Mouse (Mus musculus): ENCODE measurements around the gene Asb6. TPM values are rescaled to one million over a fixed set of nuclear protein-coding genes. Genes with fewer than 3 reads are reported as not detected.

Asb6 gene
- total RNA-seq, 4 experiments from 2014 or later, result 6.3 to 7.9 (median 7.2) TPM

GRCm38 (mm10) chr2:30834373-30835022 is 4.4 kb upstream of the Asb6 start, which contains the start of gene Prrx2:
Gene Prrx2 (plus strand): TSS chr2:30834972.
- DNase-seq (ENCODE audit: low spot score in 2 of 2), result no peak

DNA sequence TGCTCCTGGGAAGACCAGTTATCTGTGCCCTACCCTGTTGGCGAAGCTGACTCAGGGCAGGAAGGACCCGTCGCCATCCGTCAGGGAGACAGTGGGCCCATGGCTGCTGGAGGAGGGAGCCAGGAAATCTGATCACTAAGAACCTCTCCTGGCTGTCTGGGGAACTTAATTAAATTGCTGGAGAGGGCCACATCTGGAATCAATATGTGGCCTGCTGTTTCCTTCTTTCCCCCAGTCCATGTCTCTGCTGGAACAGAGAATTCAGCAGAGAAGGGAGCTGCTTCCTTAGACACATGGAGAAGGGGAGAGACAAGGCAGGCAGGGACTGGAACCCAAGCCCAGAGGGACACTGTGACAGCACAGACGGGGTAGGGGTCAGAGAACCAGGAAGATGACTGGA is 3.5 kb upstream of the Asb6 start:
- no peak for DNase-seq (ENCODE audit: low spot score in 2 of 2)

DNA sequence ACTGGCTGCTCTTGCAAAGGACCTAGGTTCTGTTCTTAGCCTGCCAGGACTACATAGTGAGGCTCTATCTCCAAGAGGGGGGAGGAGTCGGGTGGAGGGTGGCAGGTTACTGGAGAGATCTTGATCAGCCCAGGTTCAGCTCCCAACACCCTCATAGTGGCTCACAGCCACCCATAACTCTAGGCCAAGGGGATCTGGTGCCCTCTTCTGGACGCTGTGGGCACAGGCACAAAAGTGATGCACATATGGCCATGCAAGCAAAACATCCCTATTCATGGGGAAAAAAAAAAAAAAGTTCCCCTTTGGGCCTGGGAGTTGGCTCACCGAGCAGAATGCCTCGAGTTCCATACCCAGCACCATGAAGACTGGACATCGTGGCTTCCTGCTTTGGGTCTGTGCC is 818 bp downstream of the Asb6 start:
- no peak for DNase-seq (ENCODE audit: low spot score in 2 of 2)

DNA sequence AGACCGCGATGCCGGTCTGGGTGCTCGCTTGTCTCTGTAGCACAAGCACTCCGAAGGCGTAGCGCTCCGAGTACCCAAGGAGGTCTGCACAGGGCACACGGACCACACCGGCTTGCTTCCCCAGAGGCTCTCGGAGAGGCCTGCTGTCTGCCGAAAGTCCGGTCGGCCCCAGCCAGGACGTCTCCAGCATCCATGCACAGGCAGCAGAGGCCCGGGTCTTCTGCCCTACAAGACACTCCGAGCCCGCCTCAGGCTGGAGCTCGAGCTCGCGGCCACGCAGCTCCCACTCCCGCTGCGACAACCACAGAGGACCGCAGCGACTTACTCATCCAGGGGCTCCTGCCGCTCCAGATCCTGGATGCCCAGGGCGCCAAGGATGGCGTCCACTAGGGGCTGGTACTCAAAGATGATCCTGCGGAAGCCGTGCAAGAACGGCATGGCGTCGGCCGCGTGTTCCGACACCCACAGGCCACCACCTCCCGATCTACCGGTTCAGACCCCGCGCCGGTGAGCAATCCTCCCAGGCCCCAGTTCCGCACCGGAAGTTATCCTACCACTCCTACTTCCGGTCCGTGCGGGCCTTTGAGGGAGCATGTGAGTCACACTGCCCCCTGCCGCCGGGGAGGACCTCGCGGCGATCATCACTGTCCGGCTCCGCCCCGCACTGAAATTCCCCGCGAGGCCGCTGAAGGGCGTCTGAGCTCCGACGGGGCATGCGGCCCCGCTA is 2.2 kb downstream of the Asb6 start:
- DNase-seq (ENCODE audit: low spot score in 2 of 2), result peak; percentile 92 to 93

GRCm38 (mm10) chr2:30826825-30827748 is 3.0 kb downstream of the Asb6 start:
- peak in 1 of 2 experiments; percentile 22 for DNase-seq (ENCODE audit: low spot score in 2 of 2)

- DNase-seq (ENCODE audit: low spot score in 2 of 2), result no peak
Measured at GRCm38 (mm10) chr2:30823385-30824153, 6.6 kb downstream of the Asb6 start.

- no peak for DNase-seq (ENCODE audit: low spot score in 2 of 2)
Measured at GRCm38 (mm10) chr2:30822460-30822859, 7.7 kb downstream of the Asb6 start.

DNA sequence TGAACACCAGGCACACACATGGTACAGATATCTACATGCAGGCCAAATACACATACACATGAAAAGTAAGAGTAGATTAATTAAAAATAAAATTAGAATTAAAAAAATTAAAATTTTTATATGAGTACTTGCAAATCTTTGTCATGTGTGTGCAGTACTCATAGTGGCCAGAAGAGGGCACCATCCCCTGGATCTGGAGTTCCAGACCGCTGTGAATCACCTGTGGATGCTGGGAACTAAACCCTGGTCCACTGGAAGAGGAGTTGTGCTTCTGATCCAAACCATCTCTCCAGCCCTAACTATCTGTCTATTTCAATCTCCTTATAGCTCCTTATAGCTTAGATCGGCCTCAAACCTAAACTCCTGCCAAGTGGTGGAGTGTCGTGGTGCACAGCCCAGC is 9.1 kb downstream of the Asb6 start:
- no peak for DNase-seq (ENCODE audit: low spot score in 2 of 2)

DNA sequence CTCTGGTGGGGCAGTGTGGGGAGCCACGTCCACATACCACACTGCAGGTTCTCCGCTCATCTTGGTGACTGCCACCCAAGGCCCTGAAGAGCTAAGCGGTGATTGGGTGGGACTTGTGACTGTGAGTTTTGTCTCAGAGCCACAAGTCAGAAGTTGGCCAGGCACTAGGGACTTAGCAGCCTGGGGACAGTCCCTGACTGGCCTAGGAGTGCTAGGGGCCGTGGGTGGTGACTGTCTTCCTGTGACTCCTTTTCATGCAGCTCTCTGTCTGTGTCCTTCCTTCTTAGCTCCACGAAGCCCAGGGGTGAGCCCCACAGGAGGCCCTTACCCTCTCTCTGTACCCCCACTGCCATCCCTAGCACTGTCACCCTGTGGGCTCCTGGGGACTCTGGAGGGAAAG is 10.3 kb downstream of the Asb6 start:
- DNase-seq (ENCODE audit: low spot score in 2 of 2), result no peak

GRCm38 (mm10) chr2:30816383-30816782 is 13.8 kb downstream of the Asb6 start:
- no peak for DNase-seq (ENCODE audit: low spot score in 2 of 2)

DNA sequence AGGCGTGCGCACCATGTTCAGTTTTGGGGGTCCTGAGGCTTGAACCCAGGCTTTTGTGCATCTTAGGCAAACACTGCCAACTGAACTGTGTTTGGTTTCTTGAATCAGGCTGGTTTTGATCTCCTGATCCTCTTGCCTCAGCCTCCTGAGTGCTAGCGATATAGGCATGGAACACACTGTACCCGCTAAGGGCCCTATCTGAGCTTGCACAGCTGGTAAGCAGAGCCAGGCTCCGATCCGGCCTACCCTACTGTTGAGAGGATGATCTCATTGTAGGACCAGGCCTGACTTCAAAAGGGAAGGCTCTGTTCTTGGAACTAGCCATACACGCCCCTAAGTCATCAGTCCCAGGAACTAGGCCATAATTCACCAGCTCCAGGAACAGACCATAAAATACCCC is 19.6 kb downstream of the Asb6 start:
- DNase-seq (ENCODE audit: low spot score in 2 of 2), result no peak

- DNase-seq (ENCODE audit: low spot score in 2 of 2), result no peak
Measured at GRCm38 (mm10) chr2:30809503-30809902, 20.6 kb downstream of the Asb6 start.

DNA sequence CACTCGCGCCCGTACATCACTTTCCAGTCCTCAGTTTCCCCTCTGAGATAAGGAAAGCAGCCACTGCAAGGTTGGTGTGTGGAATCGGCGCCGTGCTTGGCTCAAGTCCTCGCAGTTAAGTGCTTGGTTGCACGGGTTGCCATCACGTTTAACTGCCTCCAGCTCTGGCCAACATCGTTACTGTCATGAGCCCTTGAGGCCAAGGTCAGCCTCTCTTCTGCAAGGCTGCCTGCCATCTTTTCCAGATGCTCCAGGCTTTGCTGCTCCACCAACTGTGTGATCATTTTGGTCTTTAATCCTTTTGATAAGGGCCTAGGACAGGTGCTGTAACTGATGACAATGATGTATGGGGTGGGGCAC is 21.9 kb downstream of the Asb6 start:
- no peak for DNase-seq (ENCODE audit: low spot score in 2 of 2)

GRCm38 (mm10) chr2:30807648-30808295 is 22.4 kb downstream of the Asb6 start, which contains the start of gene Ntmt1:
Gene Ntmt1 (plus strand): TSS chr2:30807826.
- DNase-seq (ENCODE audit: low spot score in 2 of 2), result peak; percentile 100

- no peak for DNase-seq (ENCODE audit: low spot score in 2 of 2)
Measured at GRCm38 (mm10) chr2:30807147-30807647, 22.9 kb downstream of the Asb6 start.

GRCm38 (mm10) chr2:30805983-30806382 is 24.1 kb downstream of the Asb6 start:
- no peak for DNase-seq (ENCODE audit: low spot score in 2 of 2)

DNA sequence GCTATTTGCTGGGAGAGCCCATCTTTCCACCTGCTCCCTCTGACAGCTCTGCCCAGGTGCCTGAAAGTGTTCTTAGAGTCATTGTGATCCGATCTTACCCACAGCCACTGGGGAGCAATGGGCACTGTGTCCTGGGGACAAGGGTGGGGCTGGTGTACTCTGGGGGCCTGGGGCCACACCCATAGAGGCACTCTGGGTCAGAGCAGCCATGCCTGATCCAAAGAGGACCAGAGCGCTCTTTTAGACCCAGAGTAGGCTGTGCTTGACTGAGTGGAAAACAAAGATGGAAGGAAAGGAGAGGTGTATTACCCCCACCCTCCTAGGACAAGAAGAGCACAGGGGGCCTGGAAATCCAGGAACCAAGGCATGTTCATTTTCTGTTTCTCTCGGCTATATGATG is 26.5 kb downstream of the Asb6 start, which contains the start of gene 1700001O22Rik:
Gene 1700001O22Rik (minus strand): TSS at position 58 of the 400 bp plus-strand sequence.
- DNase-seq (ENCODE audit: low spot score in 2 of 2), result no peak

GRCm38 (mm10) chr2:30801067-30801852 is 28.9 kb downstream of the Asb6 start:
- DNase-seq (ENCODE audit: low spot score in 2 of 2), result no peak

DNA sequence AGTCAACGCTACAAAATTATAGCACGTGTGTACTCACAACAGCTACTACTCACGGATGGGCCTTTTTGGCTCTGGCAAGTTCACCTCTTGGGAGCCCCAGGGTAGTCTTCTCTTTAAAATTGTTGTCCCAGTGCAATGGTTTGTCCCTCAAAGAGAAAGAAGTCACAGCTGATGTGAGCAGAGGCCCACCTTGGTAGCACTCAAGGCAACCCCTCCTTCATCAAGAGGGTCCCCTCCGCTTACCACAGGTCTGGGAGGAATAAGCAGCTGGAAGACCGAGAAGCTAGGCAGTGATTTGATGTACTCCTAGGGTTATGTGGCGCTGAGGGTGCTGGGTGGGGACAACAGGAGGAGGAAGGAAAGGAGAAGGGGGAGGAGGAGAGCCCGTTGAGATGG is 29.5 kb downstream of the Asb6 start:
- DNase-seq (ENCODE audit: low spot score in 2 of 2), result no peak

DNA sequence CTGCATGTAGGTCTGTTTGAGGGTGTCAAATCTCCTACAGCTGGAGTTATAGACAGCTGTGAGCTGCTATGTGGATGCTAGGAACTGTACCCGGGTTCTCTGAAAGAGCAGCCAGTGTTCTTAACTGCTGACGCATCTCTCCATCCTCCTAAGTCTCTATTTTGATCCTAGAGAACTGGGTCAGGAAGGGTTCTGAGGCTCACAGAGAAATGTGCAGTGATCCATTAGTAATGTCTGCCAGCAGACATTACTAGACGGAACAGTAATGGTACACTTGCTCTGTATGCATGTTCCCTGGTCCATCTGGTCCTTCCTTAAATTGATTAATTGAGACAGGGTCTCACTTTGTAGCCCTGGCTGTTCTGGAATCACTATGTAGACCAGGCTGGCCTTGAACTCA is 30.7 kb downstream of the Asb6 start:
- DNase-seq (ENCODE audit: low spot score in 2 of 2), result no peak

Data from gastrocnemius, adult 8-10 months (tissue).